Mouse (Mus musculus): ENCODE measurements around the gene Btaf1. TPM values are rescaled to one million over a fixed set of nuclear protein-coding genes. Genes with fewer than 3 reads are reported as not detected.

Gene Btaf1
- polyA plus RNA-seq, 1 experiment, result 49.9 TPM

DNA sequence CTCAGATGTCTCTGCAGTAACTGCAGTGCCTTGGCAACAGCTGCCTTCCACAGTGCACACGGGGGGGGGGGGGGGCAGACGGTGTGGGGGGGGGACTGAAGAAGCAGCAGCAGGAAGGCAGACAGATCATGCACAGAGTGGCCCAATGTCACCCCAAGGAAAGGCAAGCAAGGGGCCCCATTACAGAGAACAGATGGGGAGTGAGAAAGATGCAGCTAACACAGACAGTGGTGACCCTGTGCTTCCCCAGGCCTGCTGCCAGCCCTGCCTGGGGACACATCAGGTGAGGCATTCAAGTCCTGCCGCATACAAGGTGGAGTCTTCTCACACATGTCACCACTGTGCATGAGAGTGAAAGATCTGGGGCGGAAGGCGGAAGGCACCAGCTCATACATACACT lies 94.7 kb downstream of the Btaf1 start:
- Histone ChIP-seq H3K4me3 (ENCODE audit: low read depth, low read length) (no peak overlapping the region), H3K36me3 (ENCODE audit: control insufficient read depth, insufficient read depth, low read length, poor library complexity, severe bottlenecking) (no peaks in the 10 kb centered on the region), H3K27me3 (ENCODE audit: control insufficient read depth, insufficient read depth, low read length, poor library complexity, severe bottlenecking) (no peaks in the 10 kb centered on the region), H3K9me3 (replicated peaks; ENCODE audit: control insufficient read depth, insufficient read depth, low read length, poor library complexity, severe bottlenecking) (no peaks in the 10 kb centered on the region), H3K9ac (ENCODE audit: low read depth, poor library complexity, severe bottlenecking) (no peak overlapping the region), H3K4me1 (ENCODE audit: control insufficient read depth, insufficient read depth, low read length) (no peaks in the 10 kb centered on the region), H3K27ac (ENCODE audit: insufficient read depth, low read length) (no peak overlapping the region)
- TF ChIP-seq CTCF (IDR thresholded peaks at IDR 0.05; ENCODE audit: low read depth, low read length) (no peak), POLR2A (IDR thresholded peaks at IDR 0.05; ENCODE audit: insufficient read depth, low read length) (no peak), EP300 (IDR thresholded peaks at IDR 0.05; ENCODE audit: insufficient read depth, low read depth, low read length) (no peak)

DNA sequence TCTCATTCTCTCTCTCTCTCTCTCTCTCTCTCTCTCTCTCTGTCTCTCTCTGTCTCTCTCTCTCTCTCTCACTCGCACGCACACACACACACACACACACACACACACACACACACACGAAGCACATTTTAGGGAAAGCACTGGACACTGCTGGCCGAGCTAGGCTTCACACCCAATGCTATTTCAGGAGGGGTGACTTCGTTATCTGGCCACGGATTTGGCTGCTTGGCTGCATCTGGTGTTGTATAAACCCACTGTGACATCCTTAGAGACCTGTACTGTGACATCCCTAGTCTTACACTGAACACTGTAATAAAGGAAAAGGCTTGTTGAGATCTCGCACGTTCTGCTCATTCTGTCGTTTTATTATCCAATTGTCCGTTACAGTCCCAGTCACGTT lies 95.1 kb downstream of the Btaf1 start:
- Histone ChIP-seq H3K9ac (ENCODE audit: low read depth, poor library complexity, severe bottlenecking) (no peak overlapping the region), H3K4me3 (ENCODE audit: low read depth, low read length) (no peak overlapping the region), H3K4me1 (ENCODE audit: control insufficient read depth, insufficient read depth, low read length) (no peaks in the 10 kb centered on the region), H3K36me3 (ENCODE audit: control insufficient read depth, insufficient read depth, low read length, poor library complexity, severe bottlenecking) (no peaks in the 10 kb centered on the region), H3K27ac (ENCODE audit: insufficient read depth, low read length) (no peak overlapping the region), H3K27me3 (ENCODE audit: control insufficient read depth, insufficient read depth, low read length, poor library complexity, severe bottlenecking) (no peaks in the 10 kb centered on the region), H3K9me3 (replicated peaks; ENCODE audit: control insufficient read depth, insufficient read depth, low read length, poor library complexity, severe bottlenecking) (no peaks in the 10 kb centered on the region)
- TF ChIP-seq CTCF (IDR thresholded peaks at IDR 0.05; ENCODE audit: low read depth, low read length) (no peak), POLR2A (IDR thresholded peaks at IDR 0.05; ENCODE audit: insufficient read depth, low read length) (no peak), EP300 (IDR thresholded peaks at IDR 0.05; ENCODE audit: insufficient read depth, low read depth, low read length) (no peak)

DNA sequence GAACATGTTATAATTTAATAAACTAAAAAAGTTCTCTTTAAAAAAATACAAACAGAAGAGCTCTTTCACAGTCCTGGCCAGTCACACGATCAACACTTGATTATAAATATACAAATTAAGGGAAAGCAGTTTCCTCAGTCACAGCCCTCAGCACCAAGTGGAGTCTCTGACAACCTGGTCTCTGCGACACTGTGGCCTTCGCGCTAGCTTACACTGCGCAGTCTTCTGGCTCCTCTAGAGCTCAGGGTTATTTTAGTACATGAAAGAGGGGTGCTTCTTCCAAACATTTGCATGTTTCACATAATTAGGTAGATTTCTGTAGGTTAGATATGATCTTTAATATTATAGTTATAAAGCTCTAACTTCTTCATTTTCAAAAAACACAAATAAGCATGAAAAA lies 96.3 kb downstream of the Btaf1 start:
- Histone ChIP-seq H3K27me3 (ENCODE audit: control insufficient read depth, insufficient read depth, low read length, poor library complexity, severe bottlenecking) (no peaks in the 10 kb centered on the region), H3K4me1 (ENCODE audit: control insufficient read depth, insufficient read depth, low read length) (no peaks in the 10 kb centered on the region), H3K9me3 (replicated peaks; ENCODE audit: control insufficient read depth, insufficient read depth, low read length, poor library complexity, severe bottlenecking) (no peaks in the 10 kb centered on the region), H3K27ac (ENCODE audit: insufficient read depth, low read length) (no peak overlapping the region), H3K9ac (ENCODE audit: low read depth, poor library complexity, severe bottlenecking) (no peak overlapping the region), H3K36me3 (ENCODE audit: control insufficient read depth, insufficient read depth, low read length, poor library complexity, severe bottlenecking) (no peaks in the 10 kb centered on the region), H3K4me3 (ENCODE audit: low read depth, low read length) (no peak overlapping the region)
- TF ChIP-seq EP300 (IDR thresholded peaks at IDR 0.05; ENCODE audit: insufficient read depth, low read depth, low read length) (no peak), POLR2A (IDR thresholded peaks at IDR 0.05; ENCODE audit: insufficient read depth, low read length) (no peak), CTCF (IDR thresholded peaks at IDR 0.05; ENCODE audit: low read depth, low read length) (no peak)

DNA sequence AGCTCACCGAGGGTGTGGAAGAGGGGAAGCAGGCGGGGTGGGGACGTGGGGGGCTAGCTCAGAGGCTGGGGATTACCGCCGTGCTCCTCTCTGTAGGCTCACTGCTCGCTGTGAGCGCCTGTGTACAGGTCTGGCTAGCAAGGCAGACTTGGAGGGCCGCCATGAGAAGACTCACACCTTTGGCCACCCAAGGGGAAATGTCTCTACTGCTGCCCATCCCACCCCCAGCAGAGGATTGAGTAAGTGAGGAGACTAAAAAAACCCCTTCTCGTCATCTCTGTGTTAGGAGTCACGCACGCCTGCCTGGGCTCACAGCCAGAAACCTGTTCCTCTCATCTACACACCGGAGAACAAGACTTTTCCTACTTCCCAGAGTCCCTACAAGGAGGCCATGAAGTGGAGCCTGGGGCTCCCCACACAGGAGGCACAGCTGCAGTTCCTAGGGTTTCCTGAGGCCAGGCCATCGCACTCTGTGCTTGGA lies 100.0 kb downstream of the Btaf1 start:
- TF ChIP-seq EP300 (IDR thresholded peaks at IDR 0.05; ENCODE audit: insufficient read depth, low read depth, low read length) (no peak), CTCF (IDR thresholded peaks at IDR 0.05; ENCODE audit: low read depth, low read length) (no peak), POLR2A (IDR thresholded peaks at IDR 0.05; ENCODE audit: insufficient read depth, low read length) (no peak)
- no peaks in the 10 kb centered on the region for H3K27me3 ChIP-seq (ENCODE audit: control insufficient read depth, insufficient read depth, low read length, poor library complexity, severe bottlenecking)
- no peaks in the 10 kb centered on the region for H3K9me3 ChIP-seq (replicated peaks; ENCODE audit: control insufficient read depth, insufficient read depth, low read length, poor library complexity, severe bottlenecking)
- no peaks in the 10 kb centered on the region for H3K36me3 ChIP-seq (ENCODE audit: control insufficient read depth, insufficient read depth, low read length, poor library complexity, severe bottlenecking)
- H3K9ac ChIP-seq (ENCODE audit: low read depth, poor library complexity, severe bottlenecking), result no peak overlapping the region
- H3K4me3 ChIP-seq (ENCODE audit: low read depth, low read length), result no peak overlapping the region
- H3K4me1 ChIP-seq (ENCODE audit: control insufficient read depth, insufficient read depth, low read length), result no peaks in the 10 kb centered on the region
- H3K27ac ChIP-seq (ENCODE audit: insufficient read depth, low read length), result no peak overlapping the region

DNA sequence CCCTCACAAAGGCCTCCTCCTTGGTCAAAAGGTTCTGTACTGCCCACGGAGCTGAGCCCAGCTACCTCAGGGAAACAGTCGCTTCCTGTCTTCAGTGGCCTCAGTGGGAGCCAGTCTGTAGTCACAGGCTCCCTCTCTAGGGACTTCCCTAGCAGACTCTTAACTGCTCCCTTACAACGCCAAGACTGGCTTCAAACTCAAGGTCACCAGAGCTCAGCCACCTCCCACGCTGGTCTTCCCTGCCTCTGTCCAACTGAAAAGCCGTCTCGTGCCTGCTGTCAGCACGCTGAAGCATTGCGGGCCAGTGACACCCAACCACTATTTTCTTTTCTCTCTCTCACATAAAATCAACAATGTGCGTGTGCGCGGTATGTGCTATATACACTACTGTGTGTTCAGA lies 100.5 kb downstream of the Btaf1 start:
- no peaks in the 10 kb centered on the region for H3K9me3 ChIP-seq (replicated peaks; ENCODE audit: control insufficient read depth, insufficient read depth, low read length, poor library complexity, severe bottlenecking)

DNA sequence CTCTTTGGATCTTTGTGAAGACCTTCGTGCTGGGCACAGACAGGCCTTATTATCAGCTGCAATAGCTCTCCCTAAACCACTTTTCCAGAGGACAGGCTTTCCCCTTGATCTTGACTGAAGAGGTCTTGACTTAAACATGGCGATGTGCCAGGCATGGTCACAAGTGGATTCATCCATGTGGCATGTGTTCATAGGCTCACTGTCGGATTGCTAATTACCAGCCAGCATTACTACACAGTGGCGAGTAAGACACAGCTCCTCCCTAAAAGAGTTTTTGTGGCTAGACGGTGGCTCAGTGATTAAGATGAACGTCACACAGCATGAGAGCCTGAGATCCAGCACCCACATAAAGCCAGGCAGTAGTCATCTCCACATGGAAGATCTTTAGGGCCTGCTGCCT lies 103.9 kb downstream of the Btaf1 start:
- Histone ChIP-seq H3K4me3 (ENCODE audit: low read depth, low read length) (no peak overlapping the region), H3K4me1 (ENCODE audit: control insufficient read depth, insufficient read depth, low read length) (no peaks in the 10 kb centered on the region), H3K27me3 (ENCODE audit: control insufficient read depth, insufficient read depth, low read length, poor library complexity, severe bottlenecking) (no peaks in the 10 kb centered on the region), H3K9me3 (replicated peaks; ENCODE audit: control insufficient read depth, insufficient read depth, low read length, poor library complexity, severe bottlenecking) (no peaks in the 10 kb centered on the region), H3K36me3 (ENCODE audit: control insufficient read depth, insufficient read depth, low read length, poor library complexity, severe bottlenecking) (no peaks in the 10 kb centered on the region), H3K9ac (ENCODE audit: low read depth, poor library complexity, severe bottlenecking) (no peak overlapping the region), H3K27ac (ENCODE audit: insufficient read depth, low read length) (no peak overlapping the region)
- TF ChIP-seq POLR2A (IDR thresholded peaks at IDR 0.05; ENCODE audit: insufficient read depth, low read length) (no peak), CTCF (IDR thresholded peaks at IDR 0.05; ENCODE audit: low read depth, low read length) (no peak), EP300 (IDR thresholded peaks at IDR 0.05; ENCODE audit: insufficient read depth, low read depth, low read length) (no peak)

More for the DNA sequence above, 100.5 kb downstream of the Btaf1 start:
- Histone ChIP-seq H3K9ac (ENCODE audit: low read depth, poor library complexity, severe bottlenecking) (no peak overlapping the region), H3K36me3 (ENCODE audit: control insufficient read depth, insufficient read depth, low read length, poor library complexity, severe bottlenecking) (no peaks in the 10 kb centered on the region), H3K27me3 (ENCODE audit: control insufficient read depth, insufficient read depth, low read length, poor library complexity, severe bottlenecking) (no peaks in the 10 kb centered on the region), H3K4me1 (ENCODE audit: control insufficient read depth, insufficient read depth, low read length) (no peaks in the 10 kb centered on the region), H3K4me3 (ENCODE audit: low read depth, low read length) (no peak overlapping the region), H3K27ac (ENCODE audit: insufficient read depth, low read length) (no peak overlapping the region)
- TF ChIP-seq CTCF (IDR thresholded peaks at IDR 0.05; ENCODE audit: low read depth, low read length) (no peak), EP300 (IDR thresholded peaks at IDR 0.05; ENCODE audit: insufficient read depth, low read depth, low read length) (no peak), POLR2A (IDR thresholded peaks at IDR 0.05; ENCODE audit: insufficient read depth, low read length) (no peak)

All from ES-Bruce4 (cell line).